Mouse (Mus musculus) cerebellum, adult 11-12 months (tissue): ENCODE data around the gene Actn4.

Experiments
- DNase-seq: peaks from one replicate; pipeline ENCODE4 v3.0.0; 2022

The Actn4 gene

GRCm38 (mm10) chr7:28961927-28962670, at the start of gene Actn4:
Actn4 (minus strand) TSS chr7:28962340.
- peak; percentile 99 for DNase-seq

GRCm38 (mm10) chr7:29008714-29009113, 46.6 kb upstream of the Actn4 start:
- DNase-seq = no peak

- DNase-seq = no peak
Measured at GRCm38 (mm10) chr7:29008171-29008570, 46.0 kb upstream of the Actn4 start.

- no peak for DNase-seq
Measured at GRCm38 (mm10) chr7:29007224-29008101, 45.3 kb upstream of the Actn4 start.

GRCm38 (mm10) chr7:29000651-29001605, 38.8 kb upstream of the Actn4 start:
- DNase-seq = no peak

GRCm38 (mm10) chr7:28993402-28993801, 31.3 kb upstream of the Actn4 start:
- no peak for DNase-seq

GRCm38 (mm10) chr7:28992997-28993396, 30.9 kb upstream of the Actn4 start:
- DNase-seq = no peak

GRCm38 (mm10) chr7:28991616-28992015, 29.5 kb upstream of the Actn4 start:
- no peak for DNase-seq

- no peak for DNase-seq
Measured at GRCm38 (mm10) chr7:28990766-28991273, 28.7 kb upstream of the Actn4 start.

- no peak for DNase-seq
Measured at GRCm38 (mm10) chr7:28985207-28985606, 23.1 kb upstream of the Actn4 start.

- DNase-seq = no peak
Measured at GRCm38 (mm10) chr7:28984452-28984851, 22.3 kb upstream of the Actn4 start.

- no peak for DNase-seq
Measured at GRCm38 (mm10) chr7:28983849-28984248, 21.7 kb upstream of the Actn4 start.

GRCm38 (mm10) chr7:28983141-28983564, 21.0 kb upstream of the Actn4 start:
- DNase-seq = peak; percentile 55

GRCm38 (mm10) chr7:28982274-28983013, 20.3 kb upstream of the Actn4 start:
- no peak for DNase-seq

GRCm38 (mm10) chr7:28981651-28982273, 19.6 kb upstream of the Actn4 start, which contains the start of the genes Eif3k and Map4k1:
Eif3k (minus strand) TSS chr7:28981864.
Map4k1 (plus strand) TSS chr7:28982050.
- DNase-seq = peak; percentile 97

- DNase-seq = no peak
Measured at GRCm38 (mm10) chr7:28977556-28977955, 15.4 kb upstream of the Actn4 start.

GRCm38 (mm10) chr7:28973025-28973424, 10.9 kb upstream of the Actn4 start:
- no peak for DNase-seq

GRCm38 (mm10) chr7:28972542-28972985, 10.4 kb upstream of the Actn4 start:
- DNase-seq = peak; percentile 67

GRCm38 (mm10) chr7:28971770-28972269, 9.7 kb upstream of the Actn4 start:
- no peak for DNase-seq

- DNase-seq = no peak
Measured at GRCm38 (mm10) chr7:28971029-28971428, 8.9 kb upstream of the Actn4 start.
